Mouse (Mus musculus) CH12.LX (cell line): ENCODE data around the gene Mup3. TPM values are rescaled to one million over a fixed set of nuclear protein-coding genes. Genes with fewer than 3 reads are reported as not detected.
"Not testable (repeated sequence)": the region's sequence is repeated elsewhere in the genome, so short reads cannot be mapped to it uniquely, and the experiment has no call there.

Source experiments
- DNase-seq: peaks from one replicate; pipeline ENCODE4 v3.0.0-alpha.2; 2013; ENCODE audit errors: extremely low read depth
- H3K27ac ChIP-seq: 2 replicates; pipeline ENCODE4 v1.5.1; 2012; ENCODE audit warnings: low read depth, mild to moderate bottlenecking, control low read depth, moderate library complexity; ENCODE audit not compliant: insufficient read depth
- H3K27me3 ChIP-seq: replicated peaks from 2 replicates; pipeline ENCODE3; 2012; ENCODE audit warnings: inconsistent platforms
- H3K36me3 ChIP-seq, 2 experiments: replicated peaks in 1 of 2; 2 replicates each; pipeline versions ENCODE3 to v1.6.1; 2012; ENCODE audit warnings: inconsistent platforms in 1 of 2, low read length in 1 of 2, mild to moderate bottlenecking in 1 of 2, mixed read lengths in 1 of 2, moderate library complexity in 1 of 2; ENCODE audit not compliant: control insufficient read depth in 1 of 2, insufficient read depth in 1 of 2
- H3K4me1 ChIP-seq, 2 experiments: 2 replicates each; pipeline ENCODE4 v1.6.1; 2012; ENCODE audit warnings: inconsistent platforms in 1 of 2, moderate library complexity in 1 of 2; ENCODE audit not compliant: insufficient read depth in 2 of 2, control insufficient read depth in 1 of 2
- H3K4me2 ChIP-seq: 2 replicates; pipeline ENCODE4 v1.6.1; 2012; ENCODE audit warnings: low read depth, mild to moderate bottlenecking, control low read depth; ENCODE audit not compliant: poor library complexity, insufficient read depth, severe bottlenecking
- H3K4me3 ChIP-seq, 3 experiments: fragments of 150-350 bp in 1 of 3; sonication (generic) in 1 of 3; replicated peaks in 1 of 3; 2 replicates each; pipeline versions ENCODE3 to v1.5.1; 2011 to 2012; ENCODE audit warnings: low read depth in 2 of 3, low read length in 2 of 3, mild to moderate bottlenecking in 2 of 3, moderate library complexity in 2 of 3, control low read depth in 1 of 3, improper control_type of control experiment in 1 of 3, inconsistent platforms in 1 of 3, mixed read lengths in 1 of 3; ENCODE audit not compliant: poor library complexity in 1 of 3
- H3K79me2 ChIP-seq: replicated peaks from 2 replicates; pipeline ENCODE4 v1.6.1; 2012; ENCODE audit warnings: mild to moderate bottlenecking, moderate library complexity; ENCODE audit not compliant: control insufficient read depth, poor library complexity, insufficient read depth, severe bottlenecking; ENCODE audit errors: extremely low read depth
- H3K9ac ChIP-seq: 2 replicates; pipeline ENCODE4 v1.6.1; 2012; ENCODE audit warnings: low read depth, mild to moderate bottlenecking, control low read depth, moderate library complexity; ENCODE audit not compliant: insufficient read depth
- H3K9me3 ChIP-seq: replicated peaks from 2 replicates; pipeline ENCODE3; 2012; ENCODE audit warnings: low read length, inconsistent platforms, mixed read lengths
- BHLHE40 ChIP-seq: IDR thresholded peaks from 2 replicates; pipeline ENCODE4 v1.6.1; 2011; ENCODE audit warnings: mild to moderate bottlenecking, low read depth, low read length, improper control_type of control experiment
- CHD2 ChIP-seq: IDR thresholded peaks from 2 replicates; pipeline ENCODE4 v1.6.1; 2011; ENCODE audit warnings: low read length, improper control_type of control experiment
- CTCF ChIP-seq, 2 experiments: IDR thresholded peaks in 1 of 2; conservative IDR thresholded peaks in 1 of 2; 2 replicates each; pipeline ENCODE4 v1.5.1; 2011 to 2012; ENCODE audit warnings: low read depth in 2 of 2, low read length in 2 of 2, improper control_type of control experiment in 1 of 2, inconsistent platforms in 1 of 2, mild to moderate bottlenecking in 1 of 2, moderate library complexity in 1 of 2
- ELF1 ChIP-seq: IDR thresholded peaks from 2 replicates; pipeline ENCODE4 v1.6.1; 2014; ENCODE audit warnings: low read depth, mild to moderate bottlenecking, inconsistent platforms, low read length, improper control_type of control experiment
- EP300 ChIP-seq: IDR thresholded peaks from 2 replicates; pipeline ENCODE4 v1.6.1; 2011; ENCODE audit warnings: low read length, improper control_type of control experiment
- IRF4 ChIP-seq: IDR thresholded peaks from 2 replicates; pipeline ENCODE4 v1.6.1; 2014; ENCODE audit warnings: low read depth, mild to moderate bottlenecking, inconsistent platforms, low read length, improper control_type of control experiment
- JUN ChIP-seq: IDR thresholded peaks from 2 replicates; pipeline ENCODE4 v1.6.1; 2011; ENCODE audit warnings: low read depth, mild to moderate bottlenecking, low read length, improper control_type of control experiment, moderate library complexity; ENCODE audit not compliant: insufficient read depth
- JUND ChIP-seq: conservative IDR thresholded peaks from 2 replicates; pipeline ENCODE4 v1.6.1; 2011; ENCODE audit warnings: low read depth, low read length, improper control_type of control experiment
- MAX ChIP-seq: IDR thresholded peaks from 2 replicates; pipeline ENCODE4 v1.6.1; 2011; ENCODE audit warnings: low read length, improper control_type of control experiment
- MEF2A ChIP-seq: IDR thresholded peaks from 2 replicates; pipeline ENCODE4 v1.6.1; 2014; ENCODE audit warnings: low read depth, mild to moderate bottlenecking, inconsistent platforms, low read length, improper control_type of control experiment, borderline replicate concordance
- MYC ChIP-seq: IDR thresholded peaks from 2 replicates; pipeline ENCODE4 v1.6.1; 2011; ENCODE audit warnings: low read depth, mild to moderate bottlenecking, improper control_type of control experiment, low read length
- NELFE ChIP-seq: IDR thresholded peaks from 2 replicates; pipeline ENCODE4 v1.6.1; 2011; ENCODE audit warnings: low read depth, low read length, improper control_type of control experiment
- NRF1 ChIP-seq: IDR thresholded peaks from 2 replicates; pipeline ENCODE4 v1.6.1; 2014; ENCODE audit warnings: low read depth, mild to moderate bottlenecking, inconsistent platforms, low read length, improper control_type of control experiment, moderate library complexity
- POLR2A ChIP-seq: IDR thresholded peaks from 2 replicates; pipeline ENCODE4 v1.6.1; 2011; ENCODE audit warnings: low read depth, mild to moderate bottlenecking, improper control_type of control experiment, low read length
- RAD21 ChIP-seq: IDR thresholded peaks from 2 replicates; pipeline ENCODE4 v1.6.1; 2011; ENCODE audit warnings: low read depth, mild to moderate bottlenecking, low read length, improper control_type of control experiment, moderate library complexity
- SMC3 ChIP-seq: IDR thresholded peaks from 2 replicates; pipeline ENCODE4 v1.6.1; 2011; ENCODE audit warnings: low read depth, low read length, improper control_type of control experiment
- TCF12 ChIP-seq: IDR thresholded peaks from 2 replicates; pipeline ENCODE4 v1.6.1; 2014; ENCODE audit warnings: low read depth, mild to moderate bottlenecking, inconsistent platforms, low read length, improper control_type of control experiment
- UBTF ChIP-seq: IDR thresholded peaks from 2 replicates; pipeline ENCODE4 v1.6.1; 2012; ENCODE audit warnings: low read depth, mild to moderate bottlenecking, inconsistent platforms, low read length, improper control_type of control experiment, moderate library complexity
- USF2 ChIP-seq: conservative IDR thresholded peaks from 2 replicates; pipeline ENCODE4 v1.6.1; 2011; ENCODE audit warnings: low read depth, low read length, improper control_type of control experiment
- ZKSCAN1 ChIP-seq: IDR thresholded peaks from 2 replicates; pipeline ENCODE4 v1.6.1; 2012; ENCODE audit warnings: low read depth, inconsistent platforms, low read length, improper control_type of control experiment, borderline replicate concordance
- ZNF384 ChIP-seq: IDR thresholded peaks from 2 replicates; pipeline ENCODE4 v1.6.1; 2012; ENCODE audit warnings: low read depth, low read length, improper control_type of control experiment, inconsistent platforms
- dilution Hi-C: fragments of 300-500 bp; cut with MboI; formaldehyde crosslinking; loops from 2 replicates; pipeline ENCODE4 v1.14.3; 2020; ENCODE audit warnings: low sequenced_read_pairs; ENCODE audit not compliant: extremely low pct_unique_long_range_greater_than_20kb, extremely low pct_ligation_motif_present
- in situ Hi-C: fragments of 300-500 bp; cut with MboI; formaldehyde crosslinking; loops from 3 replicates; pipeline ENCODE4 v1.14.3; 2019; ENCODE audit warnings: low sequenced_read_pairs, low pct_ligation_motif_present, low pct_unique_long_range_greater_than_20kb, mixed read lengths
- polyA plus RNA-seq: library from polyadenylated mRNA; unstranded; fragments of >175 nt; gene quantifications from 2 replicates; pipeline ENCODE4 v1.2.1, GENCODE M21; 2012; ENCODE audit warnings: low read depth; ENCODE audit not compliant: insufficient read length
- total RNA-seq, 2 experiments: library from RNA; depleted of rRNA; stranded (reverse); fragments of 300-350 nt in 1 of 2; fragments of >200 nt in 1 of 2; gene quantifications; 2 replicates each; pipeline ENCODE4 v1.2.3; 2012 to 2014

The Mup3 gene
- total and polyA plus RNA-seq, 3 experiments: not detected

DNA sequence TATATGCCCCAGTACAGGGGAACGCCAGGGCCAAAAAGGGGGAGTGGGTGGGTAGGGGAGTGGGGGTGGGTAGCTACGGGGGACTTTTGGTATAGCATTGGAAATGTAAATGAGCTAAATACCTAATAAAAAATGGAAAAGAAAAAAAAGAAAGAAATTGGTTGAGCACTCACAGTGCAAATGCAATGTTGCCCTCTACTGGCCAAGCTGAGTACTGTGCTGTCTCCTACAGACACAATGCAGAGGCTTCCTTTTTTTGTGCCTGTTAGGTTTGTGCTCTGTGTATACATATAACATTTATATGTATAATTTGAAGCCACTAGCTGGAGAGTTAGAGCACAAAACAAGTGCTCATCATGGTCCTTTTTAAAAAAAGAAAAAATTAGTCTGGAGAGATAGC, 16.2 kb upstream of the Mup3 start:
- H3K9me3 ChIP-seq, H3K79me2 ChIP-seq, H3K4me1 ChIP-seq, dilution Hi-C loops, H3K4me3 ChIP-seq, H3K4me2 ChIP-seq, H3K27ac ChIP-seq, H3K27me3 ChIP-seq, H3K36me3 ChIP-seq, in situ Hi-C loops, H3K9ac ChIP-seq: not testable (repeated sequence)
- peak; percentile 25; the same call in 1 of the 2 replicates for TF ChIP-seq SMC3
- peak; percentile 52 for TF ChIP-seq RAD21
- peak; percentile 67 to 72 for TF ChIP-seq CTCF (conservative IDR thresholded peaks at IDR 0.05 in 1 of 2, IDR thresholded peaks at IDR 0.05 in 1 of 2; ENCODE audit: low read depth in 2 of 2, low read length in 2 of 2)
- TF ChIP-seq ZNF384: peak; percentile 70
- peak; percentile 58 for DNase-seq

DNA sequence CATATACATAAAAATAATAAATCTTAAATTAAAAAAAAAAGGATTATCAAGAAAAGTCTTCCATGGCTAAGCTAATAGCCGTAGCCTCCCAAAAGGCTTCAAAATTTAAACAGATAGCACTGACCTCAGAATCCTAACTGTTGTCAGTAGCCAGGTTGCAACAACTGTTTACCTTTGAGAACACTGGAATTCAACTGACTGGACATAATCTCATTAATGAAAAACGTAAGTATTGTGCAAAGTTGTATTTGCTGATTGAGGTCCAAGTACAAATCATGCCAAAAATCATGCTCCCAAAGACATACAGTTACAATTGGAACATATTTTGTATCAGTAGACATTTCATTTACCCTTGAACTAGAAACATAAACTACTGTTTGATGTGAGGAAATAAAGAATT, 811 bp upstream of the Mup3 start:
- no peak overlapping the region for H3K9ac ChIP-seq
- no peaks in the 10 kb centered on the region for H3K79me2 ChIP-seq
- no peaks in the 10 kb centered on the region for H3K4me1 ChIP-seq
- DNase-seq: no peak
- H3K9me3 ChIP-seq: no peaks in the 10 kb centered on the region
- dilution Hi-C loops: no loop called here
- no peak overlapping the region for H3K4me2 ChIP-seq
- no peaks in the 10 kb centered on the region for H3K36me3 ChIP-seq
- H3K4me3 ChIP-seq: no peak overlapping the region
- no peak for TF ChIP-seq CTCF (conservative IDR thresholded peaks at IDR 0.05 in 1 of 2, IDR thresholded peaks at IDR 0.05 in 1 of 2; ENCODE audit: low read depth in 2 of 2, low read length in 2 of 2)
- TF ChIP-seq JUN: no peak
- no peak for TF ChIP-seq USF2
- no peak for TF ChIP-seq BHLHE40
- TF ChIP-seq SMC3: no peak
- no peak for TF ChIP-seq TCF12
- no peak for TF ChIP-seq RAD21
- TF ChIP-seq POLR2A: no peak
- TF ChIP-seq MEF2A: no peak
- no peak for TF ChIP-seq MYC
- H3K27ac ChIP-seq: no peak overlapping the region
- in situ Hi-C loops: no loop called here
- no peaks in the 10 kb centered on the region for H3K27me3 ChIP-seq

DNA sequence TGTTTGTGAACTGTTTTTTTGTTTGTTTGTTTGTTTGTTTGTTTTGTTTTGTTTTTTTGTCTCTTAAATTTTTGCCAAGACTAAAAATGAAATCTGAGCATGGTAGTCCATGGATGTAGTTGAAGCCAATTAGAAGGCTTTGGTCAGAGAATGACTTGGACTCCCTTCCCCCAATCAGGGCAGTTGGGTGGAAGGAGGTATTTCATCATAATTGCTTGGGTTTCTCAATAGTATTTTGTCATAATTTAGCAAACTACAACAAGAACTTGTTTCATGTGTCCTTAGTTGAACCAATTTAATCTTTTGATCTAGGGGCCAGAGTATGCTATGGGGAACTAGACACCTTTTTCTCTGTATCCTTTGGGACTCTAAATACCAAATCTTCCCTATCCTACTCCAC, 4.4 kb downstream of the Mup3 start:
- no peak overlapping the region for H3K27ac ChIP-seq
- no peak overlapping the region for H3K4me2 ChIP-seq
- no peaks in the 10 kb centered on the region for H3K79me2 ChIP-seq
- no peaks in the 10 kb centered on the region for H3K4me1 ChIP-seq
- TF ChIP-seq MAX: no peak
- TF ChIP-seq NELFE: no peak
- no peak for TF ChIP-seq ZKSCAN1
- TF ChIP-seq UBTF: no peak
- no peak for TF ChIP-seq SMC3
- TF ChIP-seq ELF1: no peak
- TF ChIP-seq NRF1: no peak
- no peak for TF ChIP-seq EP300
- no peak for TF ChIP-seq MYC
- no peak for TF ChIP-seq IRF4
- TF ChIP-seq CHD2: no peak
- no peak for TF ChIP-seq JUND
- H3K9ac ChIP-seq: no peak overlapping the region
- H3K27me3 ChIP-seq: no peaks in the 10 kb centered on the region
- H3K9me3 ChIP-seq: no peaks in the 10 kb centered on the region
- in situ Hi-C loops (no loop called here), dilution Hi-C loops (no loop called here)
- DNase-seq: no peak
- H3K4me3 ChIP-seq: no peak overlapping the region
- H3K36me3 ChIP-seq: no peaks in the 10 kb centered on the region
